Mouse (Mus musculus) small intestine, adult 2 months (tissue): ENCODE data around the gene Tmem176a.

Experiments used
- CTCF ChIP-seq: fragments of 200-500 bp; IDR thresholded peaks from 2 replicates; pipeline ENCODE4 v1.5.1; 2012; ENCODE audit warnings: low read depth, mild to moderate bottlenecking, control low read depth, inconsistent platforms, low read length, moderate library complexity, mixed read lengths; ENCODE audit not compliant: insufficient replicate concordance, insufficient read length; ENCODE audit errors: extremely low read depth
- POLR2A ChIP-seq: fragments of 200-500 bp; IDR thresholded peaks from 2 replicates; pipeline ENCODE4 v1.6.1; 2012; ENCODE audit warnings: low read depth, mild to moderate bottlenecking, control low read depth, inconsistent platforms, low read length, moderate library complexity

GRCm38 (mm10) chr6:48854155-48854554, 13.4 kb downstream of the Tmem176a start:
- TF ChIP-seq CTCF (no peak), POLR2A (no peak)
